Comparison of ENCODE assay signal across 8 mouse cellular contexts in the genomic region with DNA sequence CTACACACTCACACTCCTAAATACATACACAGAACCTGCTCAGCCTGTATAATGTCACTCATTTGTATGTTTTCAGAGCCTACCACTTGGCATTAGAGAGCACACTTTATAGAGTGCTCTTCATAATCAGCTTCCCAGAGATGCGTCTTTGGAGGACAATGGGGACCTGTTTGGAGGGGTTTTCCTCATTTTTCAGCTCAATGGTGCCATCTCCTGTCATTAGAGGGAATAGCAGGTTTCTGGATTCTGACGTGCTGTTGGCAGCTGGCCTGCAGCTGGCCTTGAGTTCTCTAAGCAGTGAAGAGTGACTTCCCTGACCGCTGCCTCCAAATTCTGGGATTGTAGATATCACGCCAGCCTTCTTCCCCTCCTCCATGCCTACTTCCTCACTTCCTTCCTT. TPM values are rescaled to one million over a fixed set of nuclear protein-coding genes. Genes with fewer than 3 reads are reported as not detected.
DNase-seq lines count a peak whose midpoint lies in the region; ATAC-seq and TF ChIP-seq lines count a peak whose summit lies in the region.

No protein-coding gene starts in this region.

- H3K27ac ChIP-seq in heart, embryonic 11.5 days (ENCODE audit: low read depth, low read length) = no peak overlapping the region
- no peak overlapping the region for H3K27ac ChIP-seq in cerebellum, adult 2 months (ENCODE audit: insufficient read depth, low read length)
- no peak overlapping the region for H3K27ac ChIP-seq in hindbrain, postnatal 0 days
- no peak overlapping the region for H3K27ac ChIP-seq in midbrain, embryonic 10.5 days (replicated peaks)

- no peak for ATAC-seq in heart, embryonic 11.5 days (replicated peaks; ENCODE audit: insufficient number of reproducible peaks, low FRiP score, low TSS enrichment)
- peak; percentile 73 for ATAC-seq in hindbrain, postnatal 0 days

- H3K4me3 ChIP-seq in heart, embryonic 11.5 days (ENCODE audit: low read depth, low read length) = no peak overlapping the region
- H3K4me3 ChIP-seq in cerebellum, adult 2 months (replicated peaks; ENCODE audit: insufficient read depth, low read depth, low read length) = no peak overlapping the region
- no peak overlapping the region for H3K4me3 ChIP-seq in hindbrain, postnatal 0 days (ENCODE audit: low read length)
- H3K4me3 ChIP-seq in midbrain, embryonic 10.5 days = no peak overlapping the region

- H3K4me1 ChIP-seq in heart, embryonic 11.5 days (ENCODE audit: control insufficient read depth, insufficient read depth, low read length) = no peaks in the 10 kb centered on the region
- no peaks in the 10 kb centered on the region for H3K4me1 ChIP-seq in cerebellum, adult 2 months (ENCODE audit: control insufficient read depth, insufficient read depth, low read length)
- H3K4me1 ChIP-seq in hindbrain, postnatal 0 days (ENCODE audit: insufficient read depth, low read length) = no peaks in the 10 kb centered on the region
- H3K4me1 ChIP-seq in midbrain, embryonic 10.5 days = 0 out of 2 replicates have a peak, but pooled peaks cover 8% of the 10 kb centered on the region

- no peak for TF ChIP-seq POLR2A in cerebellum, adult 2 months (IDR thresholded peaks at IDR 0.05; ENCODE audit: borderline replicate concordance, insufficient read depth, low read length)

- H3K36me3 ChIP-seq in heart, embryonic 11.5 days (ENCODE audit: control insufficient read depth, insufficient read depth, low read length) = no peaks in the 10 kb centered on the region
- no peaks in the 10 kb centered on the region for H3K36me3 ChIP-seq in hindbrain, postnatal 0 days (ENCODE audit: insufficient read depth, low read length)
- no peaks in the 10 kb centered on the region for H3K36me3 ChIP-seq in midbrain, embryonic 10.5 days

- H3K9ac ChIP-seq in heart, embryonic 11.5 days (ENCODE audit: low read depth, low read length) = no peak overlapping the region
- no peak overlapping the region for H3K9ac ChIP-seq in hindbrain, postnatal 0 days (replicated peaks; ENCODE audit: low read length)

- no peaks in the 10 kb centered on the region for H3K9me3 ChIP-seq in heart, embryonic 11.5 days (replicated peaks; ENCODE audit: control insufficient read depth, low read length)
- H3K9me3 ChIP-seq in hindbrain, postnatal 0 days (ENCODE audit: low read length) = no peaks in the 10 kb centered on the region
- no peaks in the 10 kb centered on the region; the same call in 1 of the 2 replicates for H3K9me3 ChIP-seq in midbrain, embryonic 10.5 days (replicated peaks)

- TF ChIP-seq CTCF in cerebellum, adult 2 months (IDR thresholded peaks at IDR 0.05; ENCODE audit: borderline replicate concordance, insufficient read depth, low read depth, low read length) = peak; percentile 78
- TF ChIP-seq CTCF in hindbrain, postnatal 0 days (IDR thresholded peaks at IDR 0.05; ENCODE audit: low read depth) = peak; percentile 85

- 6% methylated on average over 4 of the region's 4 CpGs for WGBS in heart, embryonic 11.5 days (ENCODE audit: insufficient replicate concordance)
- WGBS in cerebellum, adult 2 months = 0% methylated on average over 4 of the region's 4 CpGs
- WGBS in hindbrain, postnatal 0 days = 7% methylated on average over 4 of the region's 4 CpGs
- WGBS in midbrain, embryonic 10.5 days = 14% methylated on average over 4 of the region's 4 CpGs

- 0 out of 2 replicates have a peak, but pooled peaks cover 2% of the 10 kb centered on the region for H3K27me3 ChIP-seq in heart, embryonic 11.5 days (ENCODE audit: control insufficient read depth, insufficient read depth, low read length)
- no peaks in the 10 kb centered on the region for H3K27me3 ChIP-seq in cerebellum, adult 2 months (ENCODE audit: control insufficient read depth, insufficient read depth, low read length)
- H3K27me3 ChIP-seq in hindbrain, postnatal 0 days (ENCODE audit: insufficient read depth, low read length) = no peaks in the 10 kb centered on the region
- no peaks in the 10 kb centered on the region for H3K27me3 ChIP-seq in midbrain, embryonic 10.5 days (ENCODE audit: low read depth, poor library complexity, severe bottlenecking)

- DNase-seq in heart, adult 18-20 months = peak; percentile 84 to 88
- peak; percentile 38 to 49 for DNase-seq in cerebellum, adult 2 months
- peak; percentile 21 to 32 for DNase-seq in frontal cortex, postnatal 14 days (ENCODE audit: low spot score in 2 of 2)
- DNase-seq in hindbrain, postnatal 0 days (ENCODE audit: low spot score) = peak; percentile 88
- peak; percentile 28 to 37 for DNase-seq in left cerebral cortex, adult 8-10 months (ENCODE audit: low spot score in 2 of 2)
- DNase-seq in midbrain, embryonic 10.5 days (ENCODE audit: low spot score) = peak; percentile 63
- DNase-seq in right cerebral cortex, postnatal 36 days (ENCODE audit: low spot score in 2 of 2) = peak; percentile 17 to 25

- no peak overlapping the region for H3K4me2 ChIP-seq in heart, embryonic 11.5 days
- H3K4me2 ChIP-seq in hindbrain, postnatal 0 days (ENCODE audit: low read depth, low read length) = no peak overlapping the region

RNA-seq across cellular contexts. Expression of a gene that starts 29.1 kb away (rescaled TPM):
- 10 to 100 TPM; 14.3 to 16.1 TPM for total RNA-seq in heart, adult 18-20 months (2021)
- 24.1 and 27.8 TPM in 2 replicates for polyA plus RNA-seq in heart, embryonic 11.5 days (2014; fragmentation: Nextera tagmentation; extraction: Ambion mirVana)
- 12.3 and 13.5 TPM in 2 replicates for polyA plus RNA-seq in cerebellum, adult 2 months (2012; rRNA removed)
- total RNA-seq in hindbrain, postnatal 0 days (2014; rRNA removed) = 5.8 and 6.9 TPM in 2 replicates
- polyA plus RNA-seq in hindbrain, postnatal 0 days (2015; fragmentation: Nextera tagmentation; extraction: Ambion mirVana) = 8.0 and 10.4 TPM in 2 replicates
- total RNA-seq in left cerebral cortex, adult 8-10 months (2022) = 10 to 100 TPM in 3 of 4 experiments, 1 to 10 TPM in 1; 8.6 to 12.5 (median 10.2) TPM
- 23.4 and 23.5 TPM in 2 replicates for polyA plus RNA-seq in midbrain, embryonic 10.5 days (2016; fragmentation: Nextera tagmentation; extraction: Ambion mirVana)

Comparison
In these comparisons a context has a peak if more than half of its experiments do, and no peak if none do; other contexts are left out.
1. DNase-seq: peak in every context shown above with its lines; median percentile 88 in hindbrain, postnatal 0 days; 86 in heart, adult 18-20 months; 63 in midbrain, embryonic 10.5 days; 44 in cerebellum, adult 2 months; 32 in left cerebral cortex, adult 8-10 months; 26 in frontal cortex, postnatal 14 days; 21 in right cerebral cortex, postnatal 36 days.